Mouse (Mus musculus): ENCODE measurements around the gene Hspb1.

- TF ChIP-seq CTCF (conservative IDR thresholded peaks at IDR 0.05 in 1 of 2, IDR thresholded peaks at IDR 0.05 in 1 of 2; ENCODE audit: low read depth in 2 of 2, low read length in 2 of 2) (no peak), POLR2AphosphoS2 (IDR thresholded peaks at IDR 0.05; ENCODE audit: low read depth, low read length) (no peak), JUN (IDR thresholded peaks at IDR 0.05; ENCODE audit: insufficient read depth, low read depth, low read length) (no peak)
These were observed 19.8 kb upstream of the Hspb1 start for GRCm38 (mm10) chr5:135867637-135868593.

Measured in CH12.LX (cell line).